Mouse (Mus musculus) E14TG2a.4 (cell line): ENCODE measurements at regions not wholly inside any gene's neighbourhood (a gene's known extent, or its start where the extent isn't known, plus 50 kb on each side); places are given as distances from the start of the nearest gene placed in this dataset.

Experiments used
- CTCF ChIP-seq: conservative IDR thresholded peaks from 2 replicates; pipeline ENCODE4 v1.5.1; 2014; ENCODE audit warnings: low read length
- NANOG ChIP-seq: IDR thresholded peaks from 2 replicates; pipeline ENCODE4 v1.6.1; 2014; ENCODE audit warnings: borderline replicate concordance, low read length, mixed read lengths

DNA sequence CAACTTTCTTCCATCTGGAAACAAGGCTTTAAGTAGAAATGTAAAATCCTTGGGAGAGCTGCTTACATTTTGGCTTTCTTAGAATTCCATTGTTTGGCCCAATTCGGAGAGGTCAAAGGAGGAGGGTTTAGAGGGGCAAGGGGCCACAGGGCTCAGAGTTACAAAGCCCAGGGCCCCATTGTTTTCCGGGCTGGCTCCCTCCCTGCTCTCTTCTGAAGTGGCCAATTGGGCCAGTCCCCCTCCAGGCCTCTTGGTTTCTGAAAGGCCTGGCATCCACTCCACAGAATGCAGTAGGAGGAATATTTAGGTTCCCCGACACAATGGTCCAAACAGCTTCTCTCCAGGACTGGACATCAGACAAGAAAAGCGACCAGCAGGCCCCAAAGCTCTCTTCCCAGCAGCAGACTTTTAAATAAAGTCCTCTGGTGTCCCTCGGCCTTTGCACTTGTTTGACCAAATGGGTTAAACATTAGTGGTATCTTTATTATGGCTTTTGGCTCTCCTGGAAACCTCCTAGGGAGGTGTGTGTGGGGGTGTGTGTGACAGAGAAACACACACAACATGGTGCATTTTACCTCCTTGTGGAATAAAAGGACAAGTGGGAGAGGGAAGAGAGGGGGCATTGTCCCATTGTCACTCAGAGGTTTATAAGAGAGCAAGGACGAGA is 456.6 kb downstream of the Wdr11 start:
- TF ChIP-seq CTCF (no peak), NANOG (no peak)
